Mouse (Mus musculus): ENCODE data around the gene Fam234a. TPM values are rescaled to one million over a fixed set of nuclear protein-coding genes. Genes with fewer than 3 reads are reported as not detected.
A peak's percentile ranks its signal among the peaks of the same experiment; 100 is the strongest.
"Not testable (repeated sequence)": the region's sequence is repeated elsewhere in the genome, so short reads cannot be mapped to it uniquely, and the experiment has no call there.

Gene Fam234a
- 10 to 100 TPM; 18.2 to 21.3 TPM for total RNA-seq (2021)

DNA sequence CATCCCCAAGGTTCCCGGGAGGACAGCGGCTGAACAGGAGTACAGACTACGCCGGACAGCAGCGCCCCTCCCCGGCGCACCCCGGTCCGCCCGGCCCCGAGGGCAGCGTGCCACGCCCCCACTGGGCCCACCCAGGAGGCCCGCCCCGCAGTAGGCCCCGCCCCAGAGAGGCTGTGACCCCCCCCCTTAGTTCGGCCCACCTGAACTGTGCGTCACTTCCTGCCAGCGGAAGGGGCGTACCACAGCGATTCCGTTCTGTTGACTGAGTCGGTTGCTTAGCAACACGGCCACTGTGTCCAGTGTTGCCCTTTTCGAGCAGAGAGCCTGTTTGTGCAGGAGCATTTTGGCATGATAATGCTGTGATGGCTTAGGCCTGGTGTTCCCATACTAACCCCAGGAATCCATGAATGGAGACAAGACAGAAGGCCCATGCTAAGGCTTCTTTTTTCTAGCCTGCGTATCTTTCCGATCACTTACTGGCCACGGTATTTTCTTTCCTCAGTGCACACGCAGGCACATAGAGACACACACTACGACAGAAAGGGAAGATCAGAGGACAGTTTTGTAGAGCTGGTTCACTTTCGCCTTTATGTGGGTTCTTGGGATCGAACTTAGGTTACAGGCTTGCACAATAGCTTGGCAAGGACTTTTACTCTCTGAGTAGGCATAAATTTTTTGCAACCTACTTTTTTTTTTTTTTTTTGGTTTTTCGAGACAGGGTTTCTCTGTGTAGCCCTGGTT is at the start of gene Fam234a:
Gene Fam234a, minus strand, starts transcription at position 142 of the 741 bp plus-strand sequence.
- intact Hi-C loops (cut with DNase I), result loop anchor here (5.0 kb wide), 1 partner anchor 37 kb away; the partner anchor contains the start of gene Arhgdig
- peak; percentile 92 to 96 for DNase-seq (ENCODE audit: extremely low spot score in 1 of 2, low spot score in 2 of 2)

DNA sequence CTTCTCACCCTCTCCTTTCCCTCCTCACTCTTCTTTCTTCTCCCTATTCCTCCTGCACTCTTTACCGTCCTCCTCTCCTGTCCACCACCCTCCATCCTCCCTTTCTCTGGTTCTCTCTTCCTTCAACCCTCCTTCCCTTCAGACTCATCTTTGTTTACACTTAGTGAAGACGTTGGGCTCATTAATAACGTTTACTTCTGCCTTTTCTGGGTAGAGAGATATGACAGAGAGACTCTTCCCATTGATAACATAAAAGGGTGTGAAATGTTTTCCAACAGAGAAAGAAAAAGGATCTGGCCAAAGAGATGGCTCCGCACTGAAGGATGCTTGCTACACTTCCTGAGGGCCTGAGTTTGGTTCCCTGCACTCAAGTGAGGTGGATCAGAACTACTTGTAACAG is 45.4 kb upstream of the Fam234a start:
- no peak for DNase-seq (ENCODE audit: extremely low spot score in 1 of 2, low spot score in 2 of 2)
- intact Hi-C loops (cut with DNase I), result no loop called here

DNA sequence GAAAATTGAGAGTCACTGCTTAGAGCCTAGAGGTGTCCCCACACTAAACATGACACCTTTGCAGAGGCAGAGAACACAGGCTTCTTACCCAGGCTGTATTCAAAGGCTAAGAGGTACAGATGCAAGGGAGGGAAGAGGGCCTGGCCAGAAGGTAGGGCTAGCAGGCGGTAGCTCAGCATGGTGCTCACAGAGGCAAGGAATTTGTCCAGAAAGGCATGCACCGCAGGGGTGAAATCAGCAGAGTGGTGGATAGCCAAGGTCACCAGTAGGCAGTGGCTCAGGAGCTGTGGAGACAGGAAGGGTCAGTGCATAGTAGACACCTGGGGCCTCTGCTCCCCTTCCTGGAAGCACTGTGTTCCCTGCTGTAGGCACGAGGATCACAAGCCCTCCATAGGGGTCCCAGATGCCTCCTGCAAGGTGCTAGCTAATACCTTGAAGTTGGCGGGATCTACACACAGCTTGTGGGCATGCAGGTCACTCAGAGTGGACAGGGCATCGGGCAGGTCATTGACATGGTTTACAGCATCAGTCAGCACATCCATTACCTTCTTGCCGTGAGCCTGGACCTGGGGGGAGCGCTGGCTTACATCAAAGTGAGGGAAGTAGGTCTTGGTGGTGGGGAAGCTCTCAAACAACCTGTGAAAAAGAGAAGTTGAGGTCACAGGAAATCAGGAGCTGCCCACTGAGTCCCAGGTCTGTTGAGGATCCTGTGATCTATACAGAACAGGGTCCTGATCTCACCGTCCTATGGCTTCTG is 42.3 kb upstream of the Fam234a start:
- intact Hi-C loops (cut with DNase I), result no loop called here
- DNase-seq (ENCODE audit: extremely low spot score in 1 of 2, low spot score in 2 of 2), result no peak

DNA sequence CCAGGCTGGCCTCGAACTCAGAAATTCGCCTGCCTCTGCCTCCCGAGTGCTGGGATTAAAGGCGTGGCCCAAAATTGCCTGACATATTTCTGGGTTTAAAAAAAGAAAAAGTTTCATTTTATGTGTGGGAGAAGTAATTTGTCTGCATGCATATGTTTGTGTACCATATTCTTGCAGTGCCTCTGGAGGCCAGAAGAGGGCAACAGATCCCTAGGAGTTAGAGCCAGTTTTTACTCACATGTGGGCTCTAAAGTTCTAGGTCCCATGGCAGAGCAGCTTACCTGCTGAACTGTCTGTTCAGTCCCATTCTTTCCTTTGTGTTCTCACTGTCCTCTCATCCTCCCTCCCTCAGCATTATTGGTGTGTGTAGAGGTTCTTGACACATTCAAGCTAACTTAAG is 32.7 kb upstream of the Fam234a start:
- intact Hi-C loops (cut with DNase I), result no loop called here
- DNase-seq (ENCODE audit: extremely low spot score in 1 of 2, low spot score in 2 of 2), result peak in 1 of 2 experiments; percentile 41

DNA sequence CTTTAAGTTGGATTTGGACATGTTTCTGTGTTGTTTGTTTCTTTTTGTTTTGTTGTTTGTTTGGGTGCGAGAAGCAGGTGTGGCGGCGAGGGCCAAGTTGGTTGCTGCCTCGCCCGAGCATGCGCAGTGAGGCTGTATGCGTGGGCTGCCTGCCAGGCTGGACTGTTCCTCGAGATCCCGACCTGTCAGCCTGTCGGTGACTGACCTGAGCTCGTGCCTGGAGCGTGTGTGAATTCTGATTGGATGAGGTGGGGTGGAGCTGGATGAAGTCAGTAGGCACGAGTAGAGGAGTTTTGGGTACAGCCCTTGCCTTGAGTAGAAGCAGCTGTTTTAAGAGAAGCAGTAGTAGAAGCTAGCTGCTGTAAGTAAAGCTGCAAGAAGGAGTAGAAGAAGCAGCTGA is 31.9 kb upstream of the Fam234a start:
- no peak for DNase-seq (ENCODE audit: extremely low spot score in 1 of 2, low spot score in 2 of 2)
- intact Hi-C loops (cut with DNase I), result no loop called here

DNA sequence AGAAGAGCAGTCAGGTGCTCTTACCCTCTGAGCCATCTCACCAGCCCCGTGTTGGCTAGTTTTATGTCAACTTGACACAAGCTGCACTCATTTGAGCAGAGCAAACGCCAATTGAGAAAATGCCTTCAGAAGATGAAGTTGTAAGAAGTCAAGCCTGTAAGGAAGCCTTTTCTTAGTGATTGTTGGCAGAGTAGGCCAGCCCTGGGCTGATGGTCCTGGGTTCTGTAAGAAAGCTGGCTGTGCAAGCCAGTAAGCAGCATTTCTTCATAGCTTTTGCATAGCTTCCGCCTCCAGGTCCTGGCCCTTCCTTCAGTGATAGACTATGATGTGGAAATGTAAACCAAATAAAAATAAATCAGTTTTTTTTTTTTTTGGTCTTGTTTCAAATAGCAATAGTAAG is 28.5 kb upstream of the Fam234a start:
- intact Hi-C loops (cut with DNase I), result no loop called here
- DNase-seq (ENCODE audit: extremely low spot score in 1 of 2, low spot score in 2 of 2), result no peak

DNA sequence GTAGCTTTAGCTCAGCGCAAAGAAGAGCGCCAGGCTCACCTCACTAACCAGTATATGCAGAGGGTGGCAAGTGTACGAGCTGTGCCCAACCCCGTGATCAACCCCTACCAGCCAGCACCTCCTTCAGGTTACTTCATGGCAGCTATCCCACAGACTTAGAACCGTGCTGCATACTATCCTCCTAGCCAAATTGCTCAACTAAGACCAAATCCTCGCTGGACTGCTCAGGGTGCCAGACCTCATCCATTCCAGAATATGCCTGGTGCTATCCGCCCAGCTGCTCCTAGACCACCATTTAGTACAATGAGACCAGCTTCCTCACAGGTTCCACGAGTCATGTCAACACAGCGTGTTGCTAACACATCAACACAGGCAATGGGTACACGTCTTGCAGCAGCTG is 25.5 kb upstream of the Fam234a start:
- intact Hi-C loops (cut with DNase I), result not testable (repeated sequence)

DNA sequence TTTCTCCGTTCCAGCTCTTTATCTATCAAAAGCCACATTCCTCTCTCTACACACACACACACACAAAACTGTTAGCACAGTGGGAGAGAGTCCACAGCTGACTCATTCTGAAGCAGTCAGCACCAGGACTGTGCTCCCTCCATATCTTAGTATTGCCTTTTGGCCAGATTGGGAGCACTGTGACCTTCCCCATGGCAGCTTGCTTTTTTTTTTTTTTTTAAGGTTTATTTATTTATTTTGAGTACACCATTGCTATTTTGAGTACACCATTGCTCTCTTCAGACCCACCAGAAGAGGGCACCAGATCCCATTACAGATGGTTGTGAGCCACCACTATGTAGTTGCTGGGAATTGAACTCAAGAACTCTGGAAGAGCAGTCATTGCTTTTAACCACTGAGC is 24.8 kb upstream of the Fam234a start:
- intact Hi-C loops (cut with DNase I), result no loop called here
- no peak for DNase-seq (ENCODE audit: extremely low spot score in 1 of 2, low spot score in 2 of 2)

More for the DNA sequence above, 25.5 kb upstream of the Fam234a start:
- not testable (repeated sequence) for DNase-seq (ENCODE audit: extremely low spot score in 1 of 2, low spot score in 2 of 2)

DNA sequence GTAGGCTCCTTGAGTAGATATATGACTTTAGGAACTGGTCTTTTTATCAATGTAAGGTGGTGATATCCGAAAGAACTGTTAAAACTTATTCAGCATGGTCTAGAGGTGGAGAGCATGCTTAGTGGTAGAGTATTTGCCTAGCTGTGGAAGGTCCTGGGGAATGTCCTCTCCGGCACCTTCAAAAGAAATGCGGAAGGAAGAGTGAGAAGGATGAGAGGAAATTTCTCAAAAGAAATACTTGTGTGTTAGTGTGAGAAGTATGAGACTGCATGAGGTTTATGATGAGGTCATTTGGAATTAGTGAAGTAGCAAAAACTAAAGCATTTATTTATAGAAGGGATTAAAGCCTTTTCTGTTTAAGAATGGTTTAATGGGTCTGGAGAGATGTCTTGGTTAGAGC is 18.3 kb upstream of the Fam234a start:
- intact Hi-C loops (cut with DNase I), result no loop called here
- no peak for DNase-seq (ENCODE audit: extremely low spot score in 1 of 2, low spot score in 2 of 2)

DNA sequence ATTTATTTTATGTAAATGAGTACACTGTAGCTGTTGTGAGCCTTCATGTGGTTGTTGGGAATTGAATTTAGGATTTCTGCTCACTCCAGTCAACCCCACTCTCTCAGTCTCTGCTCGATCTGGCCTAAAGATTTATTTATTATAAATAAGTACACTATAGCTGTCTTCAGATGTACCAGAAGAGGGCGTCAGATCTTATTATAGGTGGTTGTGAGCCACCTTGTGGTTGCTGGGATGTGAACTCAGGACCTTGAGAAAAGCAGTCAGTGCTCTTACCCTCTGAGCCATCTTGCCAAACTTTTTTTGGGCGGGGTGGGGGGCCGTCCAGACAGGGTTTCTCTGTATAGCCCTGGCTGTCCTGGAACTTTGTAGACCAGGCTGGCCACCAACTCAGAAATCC is 17.8 kb upstream of the Fam234a start:
- no peak for DNase-seq (ENCODE audit: extremely low spot score in 1 of 2, low spot score in 2 of 2)
- intact Hi-C loops (cut with DNase I), result no loop called here

DNA sequence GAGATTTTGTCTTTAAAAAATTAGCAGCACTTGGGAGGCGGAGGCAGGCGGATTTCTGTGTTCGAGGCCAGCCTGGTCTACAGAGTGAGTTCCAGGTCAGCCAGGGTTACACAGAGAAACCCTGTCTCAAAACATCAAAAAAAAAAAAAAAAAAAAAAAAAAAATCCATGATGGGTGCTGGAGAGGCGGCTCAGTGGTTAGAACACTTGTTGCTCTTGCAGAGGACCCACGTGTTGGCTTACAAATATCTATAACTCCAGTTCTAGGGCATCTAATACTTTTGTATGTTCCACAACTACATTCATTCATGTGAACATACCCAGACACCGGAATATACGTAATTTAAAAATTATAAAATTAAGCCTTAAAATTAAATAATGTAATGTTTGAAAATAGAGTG is 11.3 kb upstream of the Fam234a start:
- no peak for DNase-seq (ENCODE audit: extremely low spot score in 1 of 2, low spot score in 2 of 2)
- intact Hi-C loops (cut with DNase I), result no loop called here

DNA sequence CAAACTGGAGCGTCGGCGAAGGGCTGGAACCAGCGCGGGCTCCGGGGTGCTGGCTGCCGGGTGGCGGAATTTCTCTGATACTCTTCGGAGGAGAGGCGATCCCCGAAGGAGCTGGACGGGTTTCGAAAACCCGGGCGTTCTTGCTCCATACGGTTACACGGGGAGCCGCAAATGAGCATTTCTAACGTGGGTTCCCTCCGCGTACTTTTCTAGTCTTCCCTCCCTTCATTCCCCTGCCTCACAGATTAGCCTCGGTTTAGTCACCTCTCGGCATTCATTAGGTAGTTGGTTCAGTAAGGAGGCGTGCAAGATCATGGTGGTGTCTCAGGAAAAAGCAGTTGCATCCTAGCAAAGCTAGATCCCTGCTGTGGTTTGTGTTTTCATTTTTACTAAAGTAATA is 9.4 kb upstream of the Fam234a start:
- no peak for DNase-seq (ENCODE audit: extremely low spot score in 1 of 2, low spot score in 2 of 2)
- intact Hi-C loops (cut with DNase I), result no loop called here

DNA sequence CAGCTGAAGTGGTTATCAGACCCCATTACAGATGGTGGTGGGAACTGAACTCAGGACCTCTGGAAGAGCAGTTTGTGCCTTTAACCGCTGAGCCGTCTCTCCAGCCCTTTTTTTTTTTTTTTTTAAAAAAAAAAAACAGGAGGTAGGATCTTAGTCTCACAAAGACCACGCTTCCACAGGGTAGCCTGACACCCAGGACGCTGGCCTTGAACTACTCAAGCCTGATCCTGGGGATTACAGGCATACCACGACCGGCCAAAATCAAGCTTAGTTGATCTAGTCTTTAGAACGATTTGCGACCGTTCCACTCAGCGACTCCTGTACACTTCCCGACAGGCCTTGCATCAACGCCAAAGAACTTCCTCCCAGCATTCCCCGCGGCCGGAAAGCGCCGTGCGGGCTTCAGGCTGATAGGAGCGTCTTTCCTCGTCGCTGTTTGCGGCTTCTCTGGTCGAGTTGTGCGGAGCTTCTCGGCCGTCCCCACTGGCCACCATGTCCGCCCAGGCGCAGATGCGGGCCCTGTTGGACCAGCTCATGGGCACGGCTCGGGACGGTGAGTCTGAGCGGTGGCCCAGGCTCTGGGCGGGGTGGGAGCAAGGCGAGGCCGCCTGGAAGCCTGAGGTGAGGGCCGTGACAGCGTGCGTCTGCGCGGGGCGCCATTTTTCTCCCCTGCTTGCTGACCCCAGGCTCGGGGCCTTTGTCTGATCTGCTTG is 8.7 kb upstream of the Fam234a start, which contains the start of gene Luc7l:
Gene Luc7l, plus strand, starts transcription at position 358 of the 713 bp plus-strand sequence.
- DNase-seq (ENCODE audit: extremely low spot score in 1 of 2, low spot score in 2 of 2), result peak; percentile 94
- intact Hi-C loops (cut with DNase I), result no loop called here

DNA sequence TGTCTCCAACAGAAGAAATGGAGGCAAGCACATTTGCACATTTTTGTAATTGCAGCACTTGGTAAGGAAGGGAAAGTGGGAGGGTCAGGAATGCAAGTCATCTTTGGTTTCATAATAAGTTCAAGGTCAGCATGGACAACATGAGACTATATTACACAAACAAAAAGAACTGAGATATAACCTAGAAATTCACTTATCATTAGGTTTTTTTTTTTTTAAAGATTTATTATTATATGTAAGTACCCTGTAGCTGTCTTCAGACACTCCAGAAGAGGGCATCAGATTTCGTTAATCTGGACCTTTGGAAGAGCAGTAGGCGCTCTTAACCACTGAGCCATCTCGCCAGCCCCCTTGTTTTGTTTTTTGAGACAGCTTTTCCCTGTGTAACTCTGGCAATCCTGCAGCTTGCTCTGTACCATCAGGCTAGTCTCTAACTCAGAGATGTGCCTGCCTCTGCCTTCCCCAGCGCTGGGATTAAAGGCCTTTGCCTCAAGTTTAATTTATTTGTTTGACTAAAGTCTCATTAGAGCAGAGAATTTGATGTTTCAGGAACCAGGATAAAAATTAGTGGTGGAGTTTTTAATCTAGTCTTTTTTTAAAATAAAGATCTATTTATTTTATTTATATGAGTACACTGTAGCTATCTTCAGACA is 8.0 kb upstream of the Fam234a start:
- intact Hi-C loops (cut with DNase I), result no loop called here
- no peak for DNase-seq (ENCODE audit: extremely low spot score in 1 of 2, low spot score in 2 of 2)

DNA sequence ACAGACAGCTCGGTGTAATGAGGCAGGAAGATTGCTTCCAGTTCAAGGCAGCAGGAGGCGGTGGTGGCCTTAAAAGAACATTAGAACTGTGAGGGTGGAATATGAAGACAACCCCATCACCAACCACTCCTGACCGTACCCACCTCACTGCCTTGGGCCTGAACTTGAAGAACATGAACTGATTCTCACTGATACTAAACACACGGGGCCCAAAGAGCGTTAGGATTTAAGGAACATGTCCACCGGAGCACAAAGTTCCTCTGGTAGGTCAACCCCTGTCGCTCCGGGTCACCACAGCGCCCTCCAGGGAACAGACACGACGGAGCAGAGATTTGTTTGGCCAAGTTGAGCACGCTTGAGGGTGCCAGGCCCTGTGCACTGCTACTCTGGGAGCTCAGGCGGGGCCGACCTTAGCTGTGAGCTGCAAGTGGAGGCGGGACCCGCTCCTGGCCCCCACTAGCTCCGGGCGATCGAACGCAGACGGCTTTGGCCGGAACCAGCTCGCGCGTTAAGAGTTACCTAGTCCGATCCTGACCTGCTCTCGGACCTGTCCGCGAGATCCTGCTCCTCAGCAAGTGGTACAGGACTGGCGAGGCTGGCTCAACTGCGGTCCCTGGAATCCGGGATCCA is 456 bp downstream of the Fam234a start:
- intact Hi-C loops (cut with DNase I), result loop anchor here (5.0 kb wide), 1 partner anchor 36 kb away; the partner anchor contains the start of gene Arhgdig
- DNase-seq (ENCODE audit: extremely low spot score in 1 of 2, low spot score in 2 of 2), result peak; percentile 42 to 79

DNA sequence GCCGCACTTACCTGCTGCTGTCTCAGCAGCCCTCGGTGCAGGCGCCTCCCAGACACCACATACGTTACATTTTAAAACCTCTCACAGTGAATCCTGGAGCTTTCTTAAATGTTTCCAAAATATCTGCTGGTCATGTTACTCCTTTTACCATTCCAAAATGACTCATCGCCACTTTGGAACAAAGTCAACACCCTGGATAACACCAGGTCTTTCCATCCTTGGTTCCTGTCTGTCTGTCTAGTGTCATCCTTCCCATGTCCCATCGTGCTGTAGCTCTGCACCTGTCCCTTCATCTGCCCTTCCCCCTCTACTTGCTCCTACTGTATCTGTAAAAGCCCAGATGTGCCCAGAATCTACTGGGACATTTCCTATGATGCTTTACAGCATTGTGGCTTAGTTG is 3.1 kb downstream of the Fam234a start:
- intact Hi-C loops (cut with DNase I), result loop anchor here (5.0 kb wide), 1 partner anchor 34 kb away; the partner anchor contains the start of gene Arhgdig

DNA sequence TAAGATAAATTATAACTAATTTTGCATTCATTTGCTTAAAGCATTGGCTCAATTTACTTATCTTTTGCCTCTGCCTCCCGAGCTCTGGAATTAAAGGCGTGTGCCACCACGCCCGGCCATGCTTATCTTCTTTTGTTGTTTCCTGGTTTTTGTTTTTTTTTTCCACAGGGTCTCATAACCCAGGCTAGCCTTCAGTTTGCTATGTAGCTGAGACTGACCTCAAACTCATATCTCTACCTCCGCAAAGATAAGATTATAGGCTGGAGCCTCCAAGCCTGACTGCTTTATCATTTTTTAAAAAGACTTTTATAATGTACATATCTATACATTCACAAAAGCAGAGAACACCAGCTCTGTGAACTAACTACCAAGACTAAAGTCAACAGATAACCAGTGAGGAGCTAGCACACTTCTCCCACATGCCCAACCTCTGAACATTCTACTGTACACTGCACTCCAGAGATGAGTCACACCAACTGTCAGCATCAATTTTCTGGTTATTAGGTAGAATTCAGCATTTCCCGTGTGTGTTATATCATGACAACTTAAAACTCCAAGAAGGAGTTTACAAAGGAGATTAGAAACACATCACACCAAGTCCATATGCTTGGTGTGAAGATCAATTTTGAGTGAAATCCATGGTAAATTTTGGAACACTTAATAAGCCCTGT is 3.8 kb downstream of the Fam234a start:
- intact Hi-C loops (cut with DNase I), result loop anchor here (5.0 kb wide), 1 partner anchor 33 kb away; the partner anchor contains the start of gene Arhgdig

More for the DNA sequence above, 3.1 kb downstream of the Fam234a start:
- DNase-seq (ENCODE audit: extremely low spot score in 1 of 2, low spot score in 2 of 2), result no peak

DNA sequence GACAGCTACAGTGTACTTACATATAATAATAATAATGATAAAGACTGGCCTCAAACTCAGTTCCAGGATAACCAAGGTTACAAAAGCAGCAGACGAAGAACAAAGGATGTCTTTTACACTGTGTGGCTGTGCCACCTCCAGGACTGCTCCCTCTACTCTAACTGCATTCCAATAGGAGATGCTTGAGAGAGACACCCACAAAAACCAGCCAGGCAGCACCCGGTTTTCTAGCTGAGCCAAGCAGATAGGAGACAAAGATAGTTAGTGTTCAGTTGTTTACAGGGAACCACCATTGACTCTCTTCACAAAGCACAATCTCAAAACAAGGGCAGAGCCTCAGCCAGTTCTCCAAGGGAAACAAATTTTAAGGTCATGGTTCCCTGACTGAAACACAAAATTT is 4.5 kb downstream of the Fam234a start:
- DNase-seq (ENCODE audit: extremely low spot score in 1 of 2, low spot score in 2 of 2), result no peak
- intact Hi-C loops (cut with DNase I), result no loop called here

More for the DNA sequence above, 3.8 kb downstream of the Fam234a start:
- DNase-seq (ENCODE audit: extremely low spot score in 1 of 2, low spot score in 2 of 2), result no peak
